Mouse (Mus musculus) left cerebral cortex, postnatal 14 days (tissue): ENCODE data around the gene Rarb. TPM values are rescaled to one million over a fixed set of nuclear protein-coding genes. Genes with fewer than 3 reads are reported as not detected.
"Not testable (repeated sequence)": the region's sequence is repeated elsewhere in the genome, so short reads cannot be mapped to it uniquely, and the experiment has no call there.

Experiments
- DNase-seq, 2 experiments: peaks; one replicate each; pipeline ENCODE4 v3.0.0; 2021 to 2022; ENCODE audit warnings: low spot score in 2 of 2, mixed read lengths in 1 of 2
- intact Hi-C: fragments of 180-260 bp; cut with DNase I; formaldehyde crosslinking; loops from one replicate; pipeline ENCODE4 v1.15.1; 2025
- long read RNA-seq, 2 experiments: library from polyadenylated mRNA; stranded (forward); transcript quantifications; one replicate each; pipeline ENCODE4 v2.0.0; 2021
- total RNA-seq, 2 experiments: library from RNA; stranded (reverse); gene quantifications; 2 replicates each; pipeline ENCODE4 v1.2.3; 2021

Gene Rarb
- 10 to 100 TPM in 1 of 2 experiments, 1 to 10 TPM in 1; 9.8 to 14.5 TPM for total RNA-seq
- long read RNA-seq, experiment 1, transcript Rarb-201 (8 exons, 3,108 nt) = major isoform, 10 of 12 reads
- long read RNA-seq, experiment 1, partial matches to known transcripts = 1 of 12 reads
- long read RNA-seq, experiment 1, other reads (novel, unspliced or antisense) = 0 of 12 reads
- long read RNA-seq, experiment 2, transcript Rarb-201 (8 exons, 3,108 nt) = major isoform, 10 of 12 reads
- long read RNA-seq, experiment 2, partial matches to known transcripts = 0 of 12 reads
- long read RNA-seq, experiment 2, other reads (novel, unspliced or antisense) = 2 of 12 reads

- no peak for DNase-seq
- intact Hi-C loops = no loop called here
Measured at GRCm38 (mm10) chr14:16818602-16819250, at the start of gene Rarb. Gene Rarb, minus strand, starts transcription at chr14:16819156.

GRCm38 (mm10) chr14:16842036-16842435 is 23.1 kb upstream of the Rarb start:
- intact Hi-C loops = no loop called here
- no peak for DNase-seq

- intact Hi-C loops = no loop called here
- DNase-seq = no peak
Measured at GRCm38 (mm10) chr14:16841597-16841989, 22.6 kb upstream of the Rarb start.

GRCm38 (mm10) chr14:16840951-16841596 is 22.1 kb upstream of the Rarb start:
- DNase-seq = peak; percentile 40 to 44
- intact Hi-C loops = no loop called here

GRCm38 (mm10) chr14:16840135-16840534 is 21.2 kb upstream of the Rarb start:
- DNase-seq = no peak
- intact Hi-C loops = no loop called here

GRCm38 (mm10) chr14:16815096-16815741 is 3.7 kb downstream of the Rarb start:
- no peak for DNase-seq
- intact Hi-C loops = no loop called here

- intact Hi-C loops = no loop called here
- no peak for DNase-seq
Measured at GRCm38 (mm10) chr14:16806155-16806554, 12.8 kb downstream of the Rarb start.

- intact Hi-C loops = no loop called here
- DNase-seq = no peak
Measured at GRCm38 (mm10) chr14:16790161-16790560, 28.8 kb downstream of the Rarb start.

GRCm38 (mm10) chr14:16781942-16782541 is 36.9 kb downstream of the Rarb start:
- intact Hi-C loops = no loop called here
- DNase-seq = no peak

GRCm38 (mm10) chr14:16776723-16777381 is 42.1 kb downstream of the Rarb start:
- no peak for DNase-seq
- intact Hi-C loops = no loop called here

- DNase-seq = no peak
- intact Hi-C loops = no loop called here
Measured at GRCm38 (mm10) chr14:16772927-16773326, 46.0 kb downstream of the Rarb start.

GRCm38 (mm10) chr14:16765891-16766290 is 53.1 kb downstream of the Rarb start:
- intact Hi-C loops = no loop called here
- no peak for DNase-seq

GRCm38 (mm10) chr14:16762773-16763172 is 56.2 kb downstream of the Rarb start:
- intact Hi-C loops = no loop called here
- DNase-seq = no peak

GRCm38 (mm10) chr14:16758773-16759434 is 60.1 kb downstream of the Rarb start:
- no peak for DNase-seq
- intact Hi-C loops = no loop called here

- DNase-seq, intact Hi-C loops: not testable (repeated sequence)
Measured at GRCm38 (mm10) chr14:16755601-16756000, 63.4 kb downstream of the Rarb start.

GRCm38 (mm10) chr14:16752648-16753047 is 66.3 kb downstream of the Rarb start:
- no peak for DNase-seq
- intact Hi-C loops = no loop called here

GRCm38 (mm10) chr14:16746982-16747578 is 71.9 kb downstream of the Rarb start:
- DNase-seq = peak; percentile 22 to 29
- intact Hi-C loops = no loop called here

GRCm38 (mm10) chr14:16740982-16741739 is 77.8 kb downstream of the Rarb start:
- intact Hi-C loops = no loop called here
- peak; percentile 25 to 43 for DNase-seq
